Mouse (Mus musculus) layer of hippocampus, adult 9-10 months (tissue): ENCODE data around the gene Zfp597.

Experiments
- DNase-seq: peaks from one replicate; pipeline ENCODE4 v3.0.0; 2022; ENCODE audit warnings: low spot score

Zfp597 gene

DNA sequence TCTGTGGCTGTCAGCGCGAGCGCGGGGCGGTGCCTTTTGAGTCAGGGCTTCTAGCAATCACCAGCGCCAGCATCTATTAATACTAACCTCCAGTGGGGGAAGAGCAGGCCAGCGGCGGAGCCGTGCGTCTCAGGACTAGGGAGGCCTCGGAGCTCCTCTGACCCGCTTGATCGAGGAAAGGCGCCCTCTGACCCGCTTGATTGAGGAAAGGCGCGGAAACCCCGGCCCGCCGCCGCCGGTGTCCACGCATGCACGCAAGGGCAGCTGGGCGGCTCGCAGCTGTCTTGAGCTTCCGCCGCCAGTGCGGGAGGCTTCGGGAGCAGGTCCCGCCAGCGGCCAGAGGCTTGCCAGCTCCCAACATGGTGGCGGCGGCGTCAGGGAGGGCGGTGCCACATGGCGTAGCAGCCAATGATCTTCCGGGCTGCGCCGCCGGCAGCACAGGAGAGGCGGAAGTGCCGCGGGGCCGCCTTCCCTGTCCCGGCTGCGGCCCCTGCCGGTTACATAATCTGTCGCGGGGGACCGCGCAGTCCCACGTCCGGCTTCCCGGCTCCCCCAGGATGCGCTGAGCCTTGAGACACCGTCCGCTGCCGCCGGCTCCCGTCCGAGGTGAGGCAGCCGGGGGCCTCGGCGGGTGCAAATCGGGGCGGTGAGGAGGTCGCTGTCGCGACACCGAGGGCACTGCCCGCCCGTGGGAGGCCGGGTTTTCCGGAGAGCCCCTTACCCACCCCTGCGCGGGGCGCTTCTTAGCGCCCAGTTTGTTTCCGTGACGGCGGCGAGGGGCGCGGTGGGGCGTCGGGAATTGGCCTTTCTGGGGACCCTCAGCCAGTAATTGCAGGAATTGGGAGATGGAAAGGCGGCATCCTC lies at the start of gene Zfp597, which contains the start of gene Gm20695:
Zfp597 (minus strand) TSS at position 361 of the 864 bp plus-strand sequence.
Gm20695 (plus strand) TSS at position 448 of the 864 bp plus-strand sequence.
- DNase-seq, result peak; percentile 68

- DNase-seq, result no peak
Observed at GRCm38 (mm10) chr16:3934091-3934490, 49.7 kb upstream of the Zfp597 start.

DNA sequence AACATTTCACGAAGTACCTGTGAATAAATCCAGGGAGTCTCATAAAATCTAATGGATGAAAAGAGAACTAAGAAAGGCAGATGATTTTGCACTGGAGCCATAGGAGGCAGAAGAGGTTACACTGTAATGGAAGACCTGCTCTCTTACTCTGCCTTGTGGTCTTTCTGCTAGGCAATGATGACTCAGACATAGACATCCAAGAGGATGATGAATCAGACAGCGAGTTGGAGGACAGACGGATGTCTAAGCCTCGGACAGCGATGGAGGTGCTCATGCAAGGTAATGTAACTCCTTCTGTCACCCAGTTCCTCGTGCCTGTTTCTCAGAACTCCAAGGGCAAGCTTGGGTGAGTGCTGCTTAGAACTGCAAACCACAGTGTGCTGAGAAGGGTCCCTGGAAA lies 49.2 kb upstream of the Zfp597 start:
- DNase-seq, result no peak

- no peak for DNase-seq
Observed at GRCm38 (mm10) chr16:3929151-3929550, 44.8 kb upstream of the Zfp597 start.

- DNase-seq, result no peak
Observed at GRCm38 (mm10) chr16:3928582-3928981, 44.2 kb upstream of the Zfp597 start.

DNA sequence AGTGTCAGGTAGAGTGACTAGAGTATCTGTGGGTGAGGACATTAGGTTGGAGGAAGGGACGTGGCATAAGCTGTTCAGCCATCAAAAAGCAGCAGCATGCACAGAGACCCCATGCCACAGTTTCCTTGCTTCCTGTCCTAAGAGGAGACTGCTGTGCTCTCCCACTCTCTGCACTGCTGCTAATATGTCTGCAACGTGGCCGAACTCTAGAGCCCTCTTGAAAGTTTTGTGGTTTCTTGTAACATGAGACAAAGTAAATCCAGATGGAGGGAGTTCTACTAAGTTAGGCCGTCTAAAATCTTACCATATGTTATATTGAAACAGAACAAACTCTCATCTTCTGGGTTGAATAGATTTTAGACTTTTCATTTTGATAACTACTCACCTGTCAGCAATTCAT lies 39.6 kb upstream of the Zfp597 start:
- no peak for DNase-seq

- no peak for DNase-seq
Observed at GRCm38 (mm10) chr16:3923515-3923914, 39.2 kb upstream of the Zfp597 start.

GRCm38 (mm10) chr16:3920756-3921155 lies 36.4 kb upstream of the Zfp597 start:
- DNase-seq, result no peak

GRCm38 (mm10) chr16:3909118-3909517 lies 24.8 kb upstream of the Zfp597 start:
- DNase-seq, result no peak

GRCm38 (mm10) chr16:3908537-3909111 lies 24.3 kb upstream of the Zfp597 start, which contains the start of the genes 1700037C18Rik and Cluap1:
Gene 1700037C18Rik, minus strand, starts transcription at chr16:3908689.
Gene Cluap1, plus strand, starts transcription at chr16:3908801.
- peak; percentile 91 for DNase-seq

GRCm38 (mm10) chr16:3907471-3907870 lies 23.1 kb upstream of the Zfp597 start:
- DNase-seq, result no peak

DNA sequence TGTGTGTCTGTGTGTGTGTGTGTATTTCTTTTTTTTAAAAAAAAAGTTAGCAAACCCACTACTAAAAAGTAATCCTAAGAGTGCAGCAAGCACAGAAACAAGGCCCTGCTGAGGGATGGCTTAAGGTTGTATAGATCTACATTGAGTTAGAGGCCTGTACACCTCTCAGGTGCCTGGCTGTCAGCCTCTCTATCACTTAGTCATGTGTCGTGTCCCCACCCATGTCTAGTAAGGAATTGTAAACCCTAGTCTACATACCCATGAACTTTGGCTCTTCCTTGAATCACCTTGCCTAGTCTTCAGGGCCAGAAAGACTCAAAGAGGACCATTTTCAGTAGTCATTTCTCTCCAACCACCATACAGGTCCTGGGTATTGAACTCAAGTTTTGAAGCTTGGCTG lies 12.2 kb upstream of the Zfp597 start:
- DNase-seq, result no peak

DNA sequence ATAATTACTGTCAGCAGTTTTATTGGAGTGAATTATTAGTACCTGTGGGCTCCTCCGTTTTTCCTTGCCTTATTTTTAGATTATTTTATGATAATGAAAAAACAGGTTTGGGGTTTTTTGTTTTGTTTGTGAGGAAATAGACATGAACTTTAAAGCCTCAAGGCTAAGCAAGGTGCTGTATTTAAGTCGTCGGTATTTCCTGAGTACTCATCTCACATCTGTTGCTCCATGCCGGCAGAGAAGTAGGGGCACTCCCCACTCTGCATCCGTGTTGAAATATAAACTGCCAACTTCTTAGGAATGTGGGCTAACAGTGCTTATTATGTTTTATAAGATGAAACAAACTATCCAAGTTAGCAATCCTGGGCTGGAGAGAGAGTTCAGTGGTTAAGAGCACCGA lies 11.7 kb upstream of the Zfp597 start:
- DNase-seq, result no peak

DNA sequence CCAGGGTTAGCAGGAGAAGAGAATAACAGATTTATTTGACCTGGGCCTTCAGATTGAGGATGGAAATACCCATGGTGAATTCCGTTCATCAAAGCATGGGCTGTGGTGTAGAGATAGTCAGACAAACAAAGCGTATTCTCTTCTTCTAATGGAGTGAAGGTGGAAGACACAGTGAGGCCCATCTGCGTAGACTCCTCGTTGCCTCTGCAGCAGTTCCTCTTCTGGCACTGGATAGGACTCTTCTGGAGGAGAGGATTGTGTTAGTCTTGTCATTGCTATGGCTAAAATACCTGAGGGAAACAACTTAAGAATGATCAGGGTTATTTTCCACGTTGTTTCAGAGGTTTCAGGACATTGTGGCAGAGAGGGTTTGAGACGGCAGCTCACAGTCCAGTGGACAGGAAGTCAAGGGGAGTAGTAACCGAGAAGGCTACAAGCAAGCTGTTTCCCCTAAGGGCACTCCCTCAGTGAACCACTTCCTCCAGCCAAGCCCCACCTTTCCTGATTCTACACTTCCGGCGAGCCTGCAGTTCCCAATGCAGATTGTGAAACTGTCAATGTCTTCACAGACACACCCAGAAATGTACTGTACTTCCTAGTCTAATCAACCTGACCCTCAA lies 10.9 kb upstream of the Zfp597 start:
- no peak for DNase-seq

- DNase-seq, result no peak
Observed at GRCm38 (mm10) chr16:3893739-3894138, 9.4 kb upstream of the Zfp597 start.

GRCm38 (mm10) chr16:3891621-3892295 lies 7.4 kb upstream of the Zfp597 start:
- no peak for DNase-seq

GRCm38 (mm10) chr16:3885065-3885670 lies 807 bp upstream of the Zfp597 start:
- no peak for DNase-seq

DNA sequence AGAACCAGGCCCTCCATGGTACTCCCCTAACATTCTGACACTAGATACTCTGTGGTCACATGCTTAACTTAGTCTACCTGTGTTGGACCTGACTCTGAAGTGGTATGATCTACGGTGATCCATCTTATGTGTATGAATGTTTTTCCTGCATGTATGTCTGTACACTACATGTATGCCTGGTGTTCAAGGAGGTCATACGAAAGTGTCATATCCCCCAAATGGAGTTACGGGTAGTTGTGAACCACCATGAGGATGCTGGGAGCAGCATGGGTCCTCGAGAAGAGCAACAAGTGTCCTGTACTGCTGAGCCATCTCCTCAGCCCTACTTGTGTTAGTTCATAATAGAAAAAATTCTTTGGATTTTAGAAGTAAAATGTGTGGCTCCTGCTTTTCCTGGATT lies 8.0 kb downstream of the Zfp597 start:
- DNase-seq, result no peak

- peak; percentile 36 for DNase-seq
Observed at GRCm38 (mm10) chr16:3872216-3873047, 11.9 kb downstream of the Zfp597 start, which contains the start of gene Naa60. Gene Naa60, plus strand, starts transcription at chr16:3872375.

GRCm38 (mm10) chr16:3871815-3872214 lies 12.5 kb downstream of the Zfp597 start:
- DNase-seq, result no peak

DNA sequence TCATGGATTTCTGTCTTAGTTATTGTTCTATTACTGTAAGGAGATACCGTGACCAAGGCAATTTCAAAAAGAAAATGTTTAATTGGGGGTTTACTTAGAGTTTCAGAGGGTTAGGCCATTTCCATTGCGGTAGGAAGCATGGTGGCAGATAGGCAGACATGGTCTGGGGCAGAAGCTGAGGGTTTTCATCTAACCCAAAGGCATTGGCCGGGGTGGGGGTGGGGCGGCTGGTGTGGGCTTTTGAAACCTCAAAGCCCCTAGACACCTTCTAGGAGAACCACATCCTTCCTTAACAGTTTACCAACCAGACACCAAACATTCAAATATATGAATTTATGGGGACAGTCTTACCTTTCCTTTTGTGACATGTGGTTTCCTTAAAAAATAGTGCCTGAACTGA lies 25.1 kb downstream of the Zfp597 start:
- DNase-seq, result no peak
